Mouse (Mus musculus) midbrain, embryonic 15.5 days (tissue): ENCODE measurements around the gene Polg2. TPM values are rescaled to one million over a fixed set of nuclear protein-coding genes. Genes with fewer than 3 reads are reported as not detected.
"Not testable (repeated sequence)": the region's sequence is repeated elsewhere in the genome, so short reads cannot be mapped to it uniquely, and the experiment has no call there.

Experiments
- ATAC-seq: fragments of 200-750 bp; cut with Nextera tagmentation; replicated peaks from 2 replicates; pipeline ENCODE4 v1.8.0; 2017; ENCODE audit warnings: moderate TSS enrichment
- H3K27ac ChIP-seq: fragments of 300-500 bp; sonication (generic); 2 replicates; pipeline ENCODE4 v1.5.1; 2015; ENCODE audit warnings: mild to moderate bottlenecking, inconsistent platforms
- H3K27me3 ChIP-seq: fragments of 300-500 bp; sonication (generic); replicated peaks from 2 replicates; pipeline ENCODE4 v1.6.1; 2015; ENCODE audit warnings: inconsistent platforms
- H3K36me3 ChIP-seq: fragments of 300-500 bp; sonication (generic); replicated peaks from 2 replicates; pipeline ENCODE4 v1.6.1; 2015; ENCODE audit warnings: inconsistent platforms
- H3K4me1 ChIP-seq: fragments of 300-500 bp; sonication (generic); 2 replicates; pipeline ENCODE4 v1.6.1; 2015; ENCODE audit warnings: inconsistent platforms
- H3K4me2 ChIP-seq: fragments of 300-500 bp; sonication (generic); 2 replicates; pipeline ENCODE4 v1.6.1; 2015; ENCODE audit warnings: inconsistent platforms, mild to moderate bottlenecking, moderate library complexity
- H3K4me3 ChIP-seq: fragments of 300-500 bp; sonication (generic); 2 replicates; pipeline ENCODE4 v1.5.1; 2015; ENCODE audit warnings: mild to moderate bottlenecking, inconsistent platforms
- H3K9ac ChIP-seq: fragments of 300-500 bp; sonication (generic); 2 replicates; pipeline ENCODE4 v1.6.1; 2015; ENCODE audit warnings: mild to moderate bottlenecking, inconsistent platforms
- H3K9me3 ChIP-seq: fragments of 300-500 bp; sonication (generic); 2 replicates; pipeline ENCODE4 v1.6.1; 2016; ENCODE audit warnings: inconsistent platforms
- WGBS: fragments of 180-500 bp; shearing (Covaris S2); methylation state at CpG from one replicate; pipeline ENCODE4 v1.1.7; 2015; ENCODE audit warnings: mixed read lengths; 5-methylcytosine and 5-hydroxymethylcytosine counted together
- polyA plus RNA-seq: library from polyadenylated mRNA; unstranded; fragments of >200 nt; fragmentation: Nextera tagmentation; extraction: Ambion mirVana; gene quantifications from 2 replicates; pipeline ENCODE4 v1.2.1, GENCODE M21; 2015

Polg2 gene
- polyA plus RNA-seq, 1 experiment from 2014 or later, result 10.4 TPM

- Histone ChIP-seq H3K27ac (no peak overlapping the region), H3K27me3 (no peaks in the 10 kb centered on the region), H3K4me2 (no peak overlapping the region), H3K9ac (no peak overlapping the region), H3K4me3 (no peak overlapping the region), H3K36me3 (no peaks in the 10 kb centered on the region), H3K4me1 (no peaks in the 10 kb centered on the region), H3K9me3 (no peaks in the 10 kb centered on the region)
- ATAC-seq, result no peak
- 89% methylated on average over 7 of the region's 7 CpGs for WGBS
Measured at GRCm38 (mm10) chr11:106752103-106752502, 27.2 kb downstream of the Polg2 start.

- no peak within 1 kb of the TSS for H3K9ac ChIP-seq
- WGBS, result 93% methylated on average over 17 of the region's 17 CpGs
- ATAC-seq, result no peak
Measured at GRCm38 (mm10) chr11:106751039-106752018, 28.0 kb downstream of the Polg2 start, which contains the start of gene Milr1. Gene Milr1 (plus strand): TSS chr11:106751226.

DNA sequence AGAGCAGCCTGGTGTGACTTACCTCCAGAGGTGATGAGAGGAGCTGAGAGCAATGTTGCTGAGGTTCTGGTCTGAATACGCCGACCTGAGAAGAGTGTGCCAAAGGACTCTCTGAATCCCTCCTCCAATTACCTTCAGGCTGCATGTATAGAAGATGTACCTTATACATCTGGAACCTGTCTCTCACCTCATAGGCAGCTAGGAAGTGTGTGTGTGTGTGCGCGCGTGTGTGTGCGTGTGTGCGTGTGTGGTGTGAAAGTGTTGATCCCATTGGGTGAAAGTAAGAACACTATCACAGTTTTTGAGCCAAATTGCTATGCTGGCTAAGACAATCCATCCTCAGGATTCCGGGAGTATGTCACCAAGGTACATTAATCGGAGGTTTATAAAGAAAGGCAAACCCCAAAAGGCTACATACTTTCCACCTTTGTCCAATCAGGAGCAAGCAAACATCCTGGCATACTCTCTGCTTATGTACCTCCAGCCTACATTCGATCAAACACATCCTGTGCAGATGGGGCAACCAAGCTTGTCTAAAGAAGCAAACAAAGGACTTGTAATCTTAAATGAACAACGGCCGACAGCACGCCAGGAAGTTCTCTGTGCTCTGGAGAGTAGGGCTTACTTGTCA, 29.1 kb downstream of the Polg2 start, which contains the start of gene Pecam1:
TSS of gene Pecam1 (minus strand) at position 508 of the 631 bp plus-strand sequence.
- no peak within 1 kb of the TSS for H3K27ac ChIP-seq
- H3K36me3 ChIP-seq, result no peaks in the 10 kb centered on the region
- H3K4me3 ChIP-seq, result no peak within 1 kb of the TSS
- H3K27me3 ChIP-seq, result no peaks in the 10 kb centered on the region
- no peak for ATAC-seq
- no peak within 1 kb of the TSS for H3K4me2 ChIP-seq
- H3K9me3 ChIP-seq, result no peaks in the 10 kb centered on the region
- 80% methylated on average over 13 of the region's 13 CpGs for WGBS
- no peaks in the 10 kb centered on the region for H3K4me1 ChIP-seq
- H3K9ac ChIP-seq, result no peak within 1 kb of the TSS

More at GRCm38 (mm10) chr11:106751039-106752018, 28.0 kb downstream of the Polg2 start, which contains the start of gene Milr1:
- Histone ChIP-seq H3K9me3 (no peaks in the 10 kb centered on the region), H3K4me3 (no peak within 1 kb of the TSS), H3K4me1 (no peaks in the 10 kb centered on the region), H3K27ac (no peak within 1 kb of the TSS), H3K4me2 (no peak within 1 kb of the TSS), H3K27me3 (no peaks in the 10 kb centered on the region), H3K36me3 (no peaks in the 10 kb centered on the region)

DNA sequence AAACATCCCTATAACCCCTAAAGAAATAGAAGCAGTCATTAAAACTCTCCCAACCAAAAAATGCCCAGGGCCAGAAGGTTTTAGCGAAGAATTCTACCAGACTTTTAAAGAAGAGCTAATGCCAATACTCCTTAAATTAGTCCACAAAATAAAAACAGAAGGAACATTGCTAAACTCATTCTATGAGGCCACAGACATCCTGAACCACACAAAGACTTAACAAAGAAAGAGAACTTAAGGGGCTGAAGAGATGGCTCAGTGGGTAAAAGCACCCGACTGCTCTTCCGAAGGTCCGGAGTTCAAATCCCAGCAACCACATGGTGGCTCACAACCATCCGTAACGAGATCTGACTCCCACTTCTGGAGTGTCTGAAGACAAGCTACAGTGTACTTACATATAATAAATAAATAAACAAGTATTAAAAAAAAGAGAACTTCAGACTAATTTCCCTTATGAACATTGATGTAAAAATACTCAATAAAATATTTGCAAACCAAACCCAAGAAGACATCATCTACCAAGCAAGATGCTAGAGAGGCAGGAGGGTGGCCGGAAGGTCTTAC, 29.7 kb downstream of the Polg2 start:
- H3K36me3 ChIP-seq, H3K9ac ChIP-seq, H3K27me3 ChIP-seq, H3K4me1 ChIP-seq, H3K27ac ChIP-seq, H3K9me3 ChIP-seq, H3K4me2 ChIP-seq, ATAC-seq, H3K4me3 ChIP-seq: not testable (repeated sequence)
- 92% methylated on average over 7 of the region's 7 CpGs for WGBS

- ATAC-seq, result no peak
- 91% methylated on average over 5 of the region's 5 CpGs for WGBS
- H3K36me3 ChIP-seq, result no peaks in the 10 kb centered on the region
Measured at GRCm38 (mm10) chr11:106744949-106745348, 34.4 kb downstream of the Polg2 start.

DNA sequence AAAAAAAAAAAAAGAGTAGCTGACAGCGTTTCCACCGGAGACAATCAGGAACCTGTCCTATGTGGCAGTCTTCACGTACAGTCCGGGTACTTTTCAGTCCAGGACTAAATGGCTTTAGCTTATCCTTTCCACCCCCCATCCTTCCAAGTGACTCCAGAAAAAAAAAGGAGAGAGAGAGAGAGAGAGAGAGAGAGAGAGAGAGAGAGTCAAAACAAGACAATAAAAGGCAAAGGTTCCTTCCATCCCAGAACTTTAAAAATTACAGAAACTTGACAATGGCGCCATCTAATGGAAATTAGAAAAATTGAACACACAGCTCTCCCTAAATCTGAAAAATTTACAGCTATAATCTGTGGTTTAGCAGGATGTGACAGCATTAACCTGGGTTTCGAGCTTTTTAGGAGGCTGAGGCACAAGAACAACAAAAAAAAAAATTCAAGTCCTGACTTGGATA, 36.9 kb downstream of the Polg2 start:
- H3K4me3 ChIP-seq, result no peak overlapping the region
- H3K9ac ChIP-seq, result no peak overlapping the region
- no peaks in the 10 kb centered on the region for H3K27me3 ChIP-seq
- H3K4me1 ChIP-seq, result peaks cover 8% of the 10 kb centered on the region
- no peak overlapping the region for H3K4me2 ChIP-seq
- 45% methylated on average over 6 of the region's 6 CpGs for WGBS
- ATAC-seq, result no peak
- H3K36me3 ChIP-seq, result no peaks in the 10 kb centered on the region
- no peak overlapping the region for H3K27ac ChIP-seq
- H3K9me3 ChIP-seq, result no peaks in the 10 kb centered on the region

More at GRCm38 (mm10) chr11:106744949-106745348, 34.4 kb downstream of the Polg2 start:
- Histone ChIP-seq H3K4me2 (no peak overlapping the region), H3K27me3 (no peaks in the 10 kb centered on the region), H3K4me1 (peaks cover 3% of the 10 kb centered on the region; the same call in 1 of the 2 replicates), H3K4me3 (no peak overlapping the region), H3K9me3 (no peaks in the 10 kb centered on the region), H3K27ac (no peak overlapping the region), H3K9ac (no peak overlapping the region)

GRCm38 (mm10) chr11:106741826-106742225, 37.5 kb downstream of the Polg2 start:
- Histone ChIP-seq H3K36me3 (no peaks in the 10 kb centered on the region), H3K9me3 (no peaks in the 10 kb centered on the region), H3K9ac (no peak overlapping the region), H3K4me1 (peaks cover 14% of the 10 kb centered on the region), H3K27me3 (no peaks in the 10 kb centered on the region), H3K4me2 (no peak overlapping the region), H3K4me3 (no peak overlapping the region), H3K27ac (no peak overlapping the region)
- 87% methylated on average over 3 of the region's 3 CpGs for WGBS
- no peak for ATAC-seq

- Histone ChIP-seq H3K36me3 (no peaks in the 10 kb centered on the region), H3K27me3 (no peaks in the 10 kb centered on the region), H3K4me2 (no peak overlapping the region), H3K27ac (no peak overlapping the region), H3K4me3 (no peak overlapping the region), H3K4me1 (peaks cover 20% of the 10 kb centered on the region), H3K9ac (no peak overlapping the region), H3K9me3 (no peaks in the 10 kb centered on the region)
- 23% methylated on average over 6 of the region's 6 CpGs for WGBS
- no peak for ATAC-seq
Measured at GRCm38 (mm10) chr11:106741232-106741631, 38.1 kb downstream of the Polg2 start.

DNA sequence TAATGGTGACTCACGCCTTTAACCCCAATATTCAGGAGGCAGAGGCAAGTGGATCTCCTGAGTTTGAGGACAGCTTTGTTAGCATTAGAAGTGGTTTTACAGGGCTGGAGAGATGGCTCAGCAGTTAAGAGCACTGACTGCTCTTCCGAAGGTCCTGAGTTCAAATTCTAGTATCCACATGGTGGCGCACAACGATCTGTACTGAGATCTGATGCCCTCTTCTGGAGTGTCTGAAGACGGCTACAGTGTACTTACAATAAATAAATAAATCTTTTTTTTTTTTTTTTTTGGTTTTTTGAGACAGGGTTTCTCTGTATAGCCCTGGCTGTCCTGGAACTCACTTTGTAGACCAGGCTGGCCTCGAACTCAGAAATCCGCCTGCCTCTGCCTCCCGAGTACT, 38.6 kb downstream of the Polg2 start:
- H3K9ac ChIP-seq, H3K4me3 ChIP-seq, H3K27me3 ChIP-seq, H3K4me2 ChIP-seq, H3K27ac ChIP-seq, ATAC-seq, H3K36me3 ChIP-seq, H3K9me3 ChIP-seq: not testable (repeated sequence)
- WGBS, result 84% methylated on average over 6 of the region's 8 CpGs
- H3K4me1 ChIP-seq, result peaks cover 22% of the 10 kb centered on the region

DNA sequence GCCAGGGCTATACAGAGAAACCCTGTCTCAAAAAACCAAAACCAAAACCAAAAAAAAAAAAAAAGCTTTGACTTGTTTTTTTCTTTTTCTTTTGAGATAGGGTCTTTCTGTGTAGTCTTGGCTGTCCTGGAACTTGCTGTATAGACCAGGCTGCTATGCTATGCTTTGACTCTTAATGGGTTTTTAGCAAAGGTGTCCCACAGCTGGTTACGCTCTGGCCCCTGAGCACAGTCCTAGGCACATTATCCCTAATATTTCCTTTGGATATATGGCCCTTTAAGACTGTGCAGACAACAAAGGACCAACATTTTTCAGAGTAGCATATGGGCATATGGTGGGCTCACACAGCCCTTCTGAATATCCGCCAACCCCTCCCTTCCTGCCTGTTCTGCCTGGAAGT, 40.2 kb downstream of the Polg2 start:
- ATAC-seq, result no peak
- WGBS, result 96% methylated on average over 2 of the region's 2 CpGs
- Histone ChIP-seq H3K4me2 (no peak overlapping the region), H3K36me3 (no peaks in the 10 kb centered on the region), H3K9ac (no peak overlapping the region), H3K9me3 (no peaks in the 10 kb centered on the region), H3K27me3 (no peaks in the 10 kb centered on the region), H3K4me3 (no peak overlapping the region), H3K4me1 (peaks cover 22% of the 10 kb centered on the region), H3K27ac (no peak overlapping the region)

DNA sequence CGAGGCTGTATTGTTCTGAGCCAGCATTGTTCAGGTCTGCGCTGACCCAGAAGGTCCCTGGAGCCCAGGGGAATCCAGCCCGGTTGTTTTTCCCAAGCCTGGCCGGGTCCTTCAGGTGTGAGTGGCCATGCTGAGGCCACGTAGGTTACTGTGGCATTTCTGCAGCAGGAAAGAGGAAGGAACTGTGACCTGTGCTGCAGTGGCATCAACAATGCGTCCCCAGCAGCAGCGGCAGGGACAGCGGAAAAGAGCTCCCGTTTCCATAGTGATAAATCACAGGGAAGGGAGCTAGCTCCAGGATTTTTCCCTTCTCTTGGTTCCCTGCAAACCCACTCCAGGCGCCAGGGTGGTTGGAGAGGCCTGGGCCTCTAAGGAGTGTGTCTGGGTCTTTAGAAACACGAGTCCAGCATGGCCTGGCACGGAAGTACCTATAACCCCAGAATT, 42.1 kb downstream of the Polg2 start:
- H3K4me1 ChIP-seq, result peaks cover 22% of the 10 kb centered on the region
- WGBS, result 6% methylated on average over 12 of the region's 12 CpGs
- no peaks in the 10 kb centered on the region for H3K9me3 ChIP-seq
- ATAC-seq, result peak; percentile 77
- no peaks in the 10 kb centered on the region for H3K36me3 ChIP-seq
- H3K27me3 ChIP-seq, result no peaks in the 10 kb centered on the region
- no peak overlapping the region for H3K9ac ChIP-seq
- peak overlapping the region; percentile 83 for H3K27ac ChIP-seq
- no peak overlapping the region for H3K4me2 ChIP-seq
- H3K4me3 ChIP-seq, result no peak overlapping the region

- Histone ChIP-seq H3K9me3 (no peaks in the 10 kb centered on the region), H3K9ac (no peak overlapping the region), H3K36me3 (no peaks in the 10 kb centered on the region), H3K4me2 (no peak overlapping the region), H3K4me1 (peaks cover 22% of the 10 kb centered on the region), H3K27ac (peak overlapping the region; percentile 83), H3K4me3 (no peak overlapping the region), H3K27me3 (no peaks in the 10 kb centered on the region)
- peak; percentile 44 for ATAC-seq
- 33% methylated on average over 3 of the region's 3 CpGs for WGBS
Measured at GRCm38 (mm10) chr11:106736614-106737013, 42.7 kb downstream of the Polg2 start.
